Mouse (Mus musculus): ENCODE data around the gene Pkn3.

DNA sequence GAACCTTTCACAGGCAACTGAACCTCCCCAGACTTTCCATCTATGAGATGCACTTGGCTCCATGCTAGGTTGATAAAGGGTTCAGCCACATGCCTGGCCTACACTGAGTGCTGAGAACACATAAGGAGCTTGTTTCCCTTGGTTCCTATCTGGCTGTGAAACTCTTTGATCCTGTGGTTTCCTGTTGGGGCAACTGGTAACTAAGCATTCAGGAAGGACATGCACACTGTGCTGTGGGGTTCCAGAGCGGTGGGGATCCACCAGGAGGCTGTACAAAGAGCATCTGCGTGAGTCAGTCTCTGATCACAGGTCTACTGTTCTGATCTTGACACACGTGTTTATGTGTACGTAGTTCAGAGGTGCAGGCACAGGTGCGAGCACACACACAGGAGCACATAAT, 35.1 kb downstream of the Pkn3 start:
- TF ChIP-seq CTCF (IDR thresholded peaks at IDR 0.05; ENCODE audit: low read depth, low read length) (no peak), POLR2A (IDR thresholded peaks at IDR 0.05; ENCODE audit: insufficient read depth, low read length) (no peak), EP300 (IDR thresholded peaks at IDR 0.05; ENCODE audit: insufficient read depth, low read depth, low read length) (no peak)
